Mouse (Mus musculus): ENCODE data around the gene Cmtm4.

- no peak for TF ChIP-seq POLR2A (IDR thresholded peaks at IDR 0.05; ENCODE audit: insufficient read depth, low read length)
- peak; percentile 20 for TF ChIP-seq CTCF (IDR thresholded peaks at IDR 0.05; ENCODE audit: low read depth, low read length)
- TF ChIP-seq EP300 (IDR thresholded peaks at IDR 0.05; ENCODE audit: insufficient read depth, low read depth, low read length), result no peak
These were observed 21.8 kb downstream of the Cmtm4 start for GRCm38 (mm10) chr8:104373779-104374178.
